In the genomic region with DNA sequence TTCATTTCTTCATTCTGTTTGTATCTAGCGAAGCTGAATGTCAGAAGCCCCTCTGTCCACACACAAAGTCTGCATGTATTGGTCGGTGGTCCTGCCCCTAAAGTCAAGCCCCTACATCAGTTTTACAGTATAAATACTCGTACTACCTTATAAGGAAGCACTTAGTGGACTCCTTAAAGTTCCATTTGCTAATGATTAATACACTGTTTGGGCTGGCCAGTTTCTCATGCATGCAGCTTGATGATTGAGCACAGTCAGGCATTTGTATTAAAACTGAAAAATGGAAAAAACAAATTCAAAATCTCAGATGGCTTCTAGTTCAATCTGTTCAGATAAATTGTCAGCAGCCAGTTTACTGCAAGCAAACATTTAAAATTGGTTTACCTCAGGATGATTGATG, we compare ENCODE assay signal across 21 mouse cellular contexts. TPM values are rescaled to one million over a fixed set of nuclear protein-coding genes. Genes with fewer than 3 reads are reported as not detected.
DNase-seq lines count a peak whose midpoint lies in the region; ATAC-seq and TF ChIP-seq lines count a peak whose summit lies in the region.
"Had no signal": no experiment of that assay in that cellular context is flagged by ENCODE, and none has a peak within 500 bp of the region (broad histone marks: within the 10 kb centered on the region; RNA-seq: fewer than 3 reads in every experiment).

No protein-coding gene starts in this region.

- H3K9ac ChIP-seq in kidney, embryonic 16.5 days (replicated peaks; ENCODE audit: low read length): no peak overlapping the region
- H3K9ac ChIP-seq: embryonic facial prominence, embryonic 13.5 days; embryonic facial prominence, embryonic 15.5 days; forebrain, embryonic 12.5 days had no signal

- no peaks in the 10 kb centered on the region for H3K27me3 ChIP-seq in kidney, embryonic 16.5 days (ENCODE audit: insufficient read depth, low read length)
- H3K27me3 ChIP-seq: embryonic facial prominence, embryonic 13.5 days; embryonic facial prominence, embryonic 15.5 days; forebrain, embryonic 12.5 days had no signal

- peak overlapping the region; percentile 54; the same call in 1 of the 2 replicates for H3K27ac ChIP-seq in kidney, embryonic 16.5 days (ENCODE audit: low read length)
- H3K27ac ChIP-seq in layer of hippocampus, adult 2 months: peak overlapping the region; percentile 58; the same call in 1 of the 2 replicates
- H3K27ac ChIP-seq: embryonic facial prominence, embryonic 13.5 days; embryonic facial prominence, embryonic 15.5 days; forebrain, embryonic 10.5 days; forebrain, embryonic 12.5 days had no signal

- H3K4me2 ChIP-seq in kidney, embryonic 16.5 days (replicated peaks; ENCODE audit: low read depth, low read length): no peak overlapping the region
- H3K4me2 ChIP-seq: embryonic facial prominence, embryonic 13.5 days; embryonic facial prominence, embryonic 15.5 days; forebrain, embryonic 12.5 days had no signal

- H3K9me3 ChIP-seq in kidney, embryonic 16.5 days (ENCODE audit: low read length): no peaks in the 10 kb centered on the region
- H3K9me3 ChIP-seq: embryonic facial prominence, embryonic 13.5 days; embryonic facial prominence, embryonic 15.5 days; forebrain, embryonic 10.5 days; forebrain, embryonic 12.5 days had no signal

- no peak overlapping the region for H3K4me3 ChIP-seq in kidney, embryonic 16.5 days (ENCODE audit: low read length)
- H3K4me3 ChIP-seq in layer of hippocampus, adult 2 months: no peak overlapping the region
- H3K4me3 ChIP-seq: embryonic facial prominence, embryonic 13.5 days; embryonic facial prominence, embryonic 15.5 days; erythroblast, embryonic 14.5 days; forebrain, embryonic 10.5 days; forebrain, embryonic 12.5 days had no signal

- no peak for ATAC-seq in kidney, embryonic 16.5 days (ENCODE audit: low FRiP score, low TSS enrichment)
- ATAC-seq: forebrain, embryonic 14.5 days had no signal

- H3K4me1 ChIP-seq in kidney, embryonic 16.5 days (ENCODE audit: insufficient read depth, low read length): peaks cover 30% of the 10 kb centered on the region

- peak; percentile 61 for DNase-seq in kidney, adult 9 months
- no peak for DNase-seq in kidney, adult 11 months
- no peak for DNase-seq in kidney, adult 18-20 months
- DNase-seq in layer of hippocampus, adult 2 months (ENCODE audit: low spot score in 2 of 2): no peak
- no peak for DNase-seq in layer of hippocampus, adult 8-10 months (ENCODE audit: low spot score in 2 of 2)
- DNase-seq: adrenal gland, postnatal 10 days; adrenal gland, postnatal 25 days; cerebellum, adult 11 months; cerebellum, adult 18-20 months; cerebellum, adult 8-10 months; cerebellum, adult 9-11 months; cerebellum, postnatal 14 days; cerebellum, postnatal 36 days; embryo, embryonic 11 days had no signal

- TF ChIP-seq CTCF in layer of hippocampus, adult 2 months (conservative IDR thresholded peaks at IDR 0.05): no peak

- H3K36me3 ChIP-seq in kidney, embryonic 16.5 days (ENCODE audit: insufficient read depth, low read length): peaks cover 42% of the 10 kb centered on the region

- WGBS in kidney, embryonic 16.5 days: 45% methylated on average over 3 of the region's 3 CpGs

RNA-seq across cellular contexts. Expression of a gene that starts 7.3 kb away (rescaled TPM):
- polyA plus RNA-seq in kidney, embryonic 16.5 days (2015; fragmentation: Nextera tagmentation; extraction: Ambion mirVana): 1,160 and 1,207 TPM in 2 replicates
- total RNA-seq in layer of hippocampus, adult 2 months (2021): 1,000 to 10,000 TPM; 2,009 to 2,049 TPM
- total RNA-seq in layer of hippocampus, adult 8-10 months (2022): 1,000 to 10,000 TPM; 1,770 to 1,934 (median 1,827) TPM

RNA-seq across cellular contexts. Expression of a gene that starts 47.1 kb away (rescaled TPM):
- polyA plus RNA-seq in kidney, embryonic 16.5 days (2015; fragmentation: Nextera tagmentation; extraction: Ambion mirVana): 18.2 and 19.1 TPM in 2 replicates
- total RNA-seq in layer of hippocampus, adult 2 months (2021): 10 to 100 TPM; 23.8 to 24.3 TPM
- 10 to 100 TPM; 16.5 to 21.9 (median 18.1) TPM for total RNA-seq in layer of hippocampus, adult 8-10 months (2022)
